Mouse (Mus musculus) G1E (cell line): ENCODE data around the gene Irs3.

Experiments used
- CTCF ChIP-seq: IDR thresholded peaks from 2 replicates; pipeline ENCODE4 v1.5.1; 2012; ENCODE audit warnings: low read depth, low read length, inconsistent platforms, mixed read lengths
- POLR2AphosphoS5 ChIP-seq: IDR thresholded peaks from 2 replicates; pipeline ENCODE4 v1.6.1; 2012; ENCODE audit warnings: low read depth, low read length, inconsistent platforms; ENCODE audit not compliant: insufficient replicate concordance
- TAL1 ChIP-seq: conservative IDR thresholded peaks from 2 replicates; pipeline ENCODE4 v1.6.1; 2012; ENCODE audit warnings: low read depth, low read length, inconsistent platforms, mixed read lengths

GRCm38 (mm10) chr5:137674786-137675185 is 29.3 kb upstream of the Irs3 start:
- TF ChIP-seq CTCF (no peak), TAL1 (no peak), POLR2AphosphoS5 (no peak)
